Mouse (Mus musculus): Measurements from ENCODE around the gene Mier3. TPM values are rescaled to one million over a fixed set of nuclear protein-coding genes. Genes with fewer than 3 reads are reported as not detected.

Mier3 gene
- 11.7 and 14.0 TPM in 2 replicates for polyA plus RNA-seq (2015; fragmentation: Nextera tagmentation; extraction: Ambion mirVana)

DNA sequence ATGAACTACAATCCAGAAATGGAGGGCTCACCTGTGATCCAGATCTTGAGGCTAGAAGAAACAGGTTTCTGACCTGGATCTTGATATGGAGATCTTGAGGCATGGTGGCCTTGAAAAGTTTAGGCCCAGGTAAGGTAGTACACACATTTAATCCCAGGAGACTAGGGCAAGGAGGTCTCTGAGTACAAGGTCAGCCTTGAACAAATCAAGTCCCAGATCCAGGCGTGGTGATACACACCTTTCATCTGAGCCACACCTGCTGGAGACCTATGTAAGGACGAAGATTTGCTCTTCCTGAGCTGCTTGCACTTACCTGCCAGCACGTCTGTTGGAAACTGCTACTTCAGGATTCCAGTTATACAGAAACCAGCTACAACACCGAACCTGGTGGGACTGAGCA, at the start of gene Mier3:
TSS of gene Mier3 (plus strand) at position 301 of the 400 bp plus-strand sequence.
- Histone ChIP-seq H3K9ac (ENCODE audit: low read length) (no peak within 1 kb of the TSS), H3K27ac (ENCODE audit: low read length) (no peak within 1 kb of the TSS), H3K4me3 (ENCODE audit: low read length) (no peak within 1 kb of the TSS), H3K4me2 (ENCODE audit: low read depth, low read length) (no peak within 1 kb of the TSS), H3K36me3 (ENCODE audit: control insufficient read depth, insufficient read depth) (no peaks in the 10 kb centered on the region), H3K27me3 (ENCODE audit: control insufficient read depth, insufficient read depth, low read length) (no peaks in the 10 kb centered on the region), H3K9me3 (replicated peaks; ENCODE audit: control insufficient read depth, low read length) (peaks cover under 1% of the 10 kb centered on the region; the same call in 1 of the 2 replicates), H3K4me1 (ENCODE audit: control insufficient read depth, insufficient read depth, low read length) (peaks cover 6% of the 10 kb centered on the region; the same call in 1 of the 2 replicates)
- WGBS = 81% methylated on average over 4 of the region's 4 CpGs
- ATAC-seq (replicated peaks; ENCODE audit: extremely low read depth, insufficient read depth, low FRiP score) = no peak

GRCm38 (mm10) chr13:111634163-111635160, 46.3 kb upstream of the Mier3 start:
- no peak overlapping the region for H3K4me2 ChIP-seq (ENCODE audit: low read depth, low read length)
- H3K4me3 ChIP-seq (ENCODE audit: low read length) = no peak overlapping the region
- no peaks in the 10 kb centered on the region for H3K27me3 ChIP-seq (ENCODE audit: control insufficient read depth, insufficient read depth, low read length)
- H3K36me3 ChIP-seq (ENCODE audit: control insufficient read depth, insufficient read depth) = no peaks in the 10 kb centered on the region
- H3K27ac ChIP-seq (ENCODE audit: low read length) = no peak overlapping the region
- 0 out of 2 replicates have a peak, but pooled peaks have one; percentile 41 for ATAC-seq (replicated peaks; ENCODE audit: extremely low read depth, insufficient read depth, low FRiP score)
- WGBS = 73% methylated on average over 16 of the region's 16 CpGs
- H3K4me1 ChIP-seq (ENCODE audit: control insufficient read depth, insufficient read depth, low read length) = no peaks in the 10 kb centered on the region
- no peak overlapping the region for H3K9ac ChIP-seq (ENCODE audit: low read length)
- no peaks in the 10 kb centered on the region for H3K9me3 ChIP-seq (replicated peaks; ENCODE audit: control insufficient read depth, low read length)

DNA sequence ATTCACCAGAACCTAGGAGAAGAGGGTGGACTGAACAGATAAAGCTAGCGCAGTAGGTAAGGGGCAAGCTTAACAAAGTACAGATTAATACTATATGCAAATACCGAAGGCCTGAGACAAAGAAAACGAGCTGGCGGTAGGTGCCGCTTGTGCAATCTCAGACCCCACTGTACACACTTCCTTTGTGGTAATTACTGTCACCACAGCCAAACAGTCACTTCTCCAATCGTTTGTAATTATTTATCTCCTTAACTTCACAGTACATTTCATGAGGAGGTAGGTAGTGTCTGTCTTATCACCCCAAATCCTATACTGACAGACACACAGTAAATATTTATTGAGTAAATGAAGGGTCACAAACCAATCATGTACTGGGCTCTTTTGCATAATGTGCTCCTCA, 40.5 kb upstream of the Mier3 start:
- Histone ChIP-seq H3K9me3 (replicated peaks; ENCODE audit: control insufficient read depth, low read length) (no peaks in the 10 kb centered on the region), H3K27me3 (ENCODE audit: control insufficient read depth, insufficient read depth, low read length) (no peaks in the 10 kb centered on the region), H3K4me1 (ENCODE audit: control insufficient read depth, insufficient read depth, low read length) (no peaks in the 10 kb centered on the region), H3K27ac (ENCODE audit: low read length) (no peak overlapping the region), H3K4me2 (ENCODE audit: low read depth, low read length) (no peak overlapping the region), H3K36me3 (ENCODE audit: control insufficient read depth, insufficient read depth) (no peaks in the 10 kb centered on the region), H3K4me3 (ENCODE audit: low read length) (no peak overlapping the region), H3K9ac (ENCODE audit: low read length) (no peak overlapping the region)
- no peak for ATAC-seq (replicated peaks; ENCODE audit: extremely low read depth, insufficient read depth, low FRiP score)
- 75% methylated on average over 6 of the region's 6 CpGs for WGBS

- no peak overlapping the region for H3K4me3 ChIP-seq (ENCODE audit: low read length)
- no peaks in the 10 kb centered on the region for H3K27me3 ChIP-seq (ENCODE audit: control insufficient read depth, insufficient read depth, low read length)
- H3K9ac ChIP-seq (ENCODE audit: low read length) = no peak overlapping the region
- no peaks in the 10 kb centered on the region for H3K4me1 ChIP-seq (ENCODE audit: control insufficient read depth, insufficient read depth, low read length)
- H3K27ac ChIP-seq (ENCODE audit: low read length) = no peak overlapping the region
- H3K4me2 ChIP-seq (ENCODE audit: low read depth, low read length) = no peak overlapping the region
- no peaks in the 10 kb centered on the region for H3K9me3 ChIP-seq (replicated peaks; ENCODE audit: control insufficient read depth, low read length)
- 56% methylated on average over 2 of the region's 2 CpGs for WGBS
- ATAC-seq (replicated peaks; ENCODE audit: extremely low read depth, insufficient read depth, low FRiP score) = no peak
- no peaks in the 10 kb centered on the region for H3K36me3 ChIP-seq (ENCODE audit: control insufficient read depth, insufficient read depth)
These were observed 37.1 kb upstream of the Mier3 start for GRCm38 (mm10) chr13:111643636-111644035.

DNA sequence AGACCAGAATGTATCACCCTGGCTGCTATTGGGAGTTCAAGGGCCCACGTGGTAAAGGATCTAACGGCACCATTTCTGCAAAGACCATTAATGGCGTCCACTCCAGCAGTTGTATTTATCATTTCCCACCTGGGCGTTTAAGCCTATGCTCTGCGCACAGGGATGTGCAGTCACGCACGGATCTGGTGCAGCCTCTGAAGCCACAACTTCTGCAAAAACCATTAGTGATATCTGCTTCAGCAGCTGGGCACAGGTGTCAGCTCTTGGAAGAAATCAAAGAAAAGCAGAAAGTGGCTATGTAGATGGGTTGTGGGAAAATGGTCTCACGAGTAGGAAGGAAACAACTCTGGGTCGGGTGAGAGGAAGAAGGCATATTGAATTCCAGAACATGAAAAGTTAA, 34.6 kb upstream of the Mier3 start:
- Histone ChIP-seq H3K4me3 (ENCODE audit: low read length) (no peak overlapping the region), H3K27me3 (ENCODE audit: control insufficient read depth, insufficient read depth, low read length) (no peaks in the 10 kb centered on the region), H3K9me3 (replicated peaks; ENCODE audit: control insufficient read depth, low read length) (no peaks in the 10 kb centered on the region), H3K9ac (ENCODE audit: low read length) (no peak overlapping the region), H3K27ac (ENCODE audit: low read length) (no peak overlapping the region), H3K36me3 (ENCODE audit: control insufficient read depth, insufficient read depth) (no peaks in the 10 kb centered on the region), H3K4me1 (ENCODE audit: control insufficient read depth, insufficient read depth, low read length) (no peaks in the 10 kb centered on the region), H3K4me2 (ENCODE audit: low read depth, low read length) (no peak overlapping the region)
- ATAC-seq (replicated peaks; ENCODE audit: extremely low read depth, insufficient read depth, low FRiP score) = no peak
- WGBS = 79% methylated on average over 9 of the region's 9 CpGs

DNA sequence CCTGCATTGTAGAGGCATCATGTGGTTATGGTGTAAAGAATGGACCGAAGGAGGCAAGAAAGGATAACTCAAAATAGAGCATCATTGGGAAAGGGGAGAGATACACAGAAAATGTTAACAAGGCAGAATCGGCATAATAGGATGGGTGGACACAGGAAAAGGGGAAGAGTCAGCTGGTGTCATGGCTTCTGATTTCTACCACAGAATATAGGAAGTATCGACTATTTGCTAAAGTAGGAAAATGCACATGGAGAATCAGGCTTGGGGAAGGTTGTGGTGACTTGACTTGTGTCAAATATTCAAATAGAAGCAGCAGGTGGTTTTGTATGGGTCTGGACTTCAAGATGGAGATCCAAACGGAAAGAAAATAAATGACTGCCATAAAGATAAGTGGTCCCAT, 33.5 kb upstream of the Mier3 start:
- no peak for ATAC-seq (replicated peaks; ENCODE audit: extremely low read depth, insufficient read depth, low FRiP score)
- no peak overlapping the region for H3K4me3 ChIP-seq (ENCODE audit: low read length)

DNA sequence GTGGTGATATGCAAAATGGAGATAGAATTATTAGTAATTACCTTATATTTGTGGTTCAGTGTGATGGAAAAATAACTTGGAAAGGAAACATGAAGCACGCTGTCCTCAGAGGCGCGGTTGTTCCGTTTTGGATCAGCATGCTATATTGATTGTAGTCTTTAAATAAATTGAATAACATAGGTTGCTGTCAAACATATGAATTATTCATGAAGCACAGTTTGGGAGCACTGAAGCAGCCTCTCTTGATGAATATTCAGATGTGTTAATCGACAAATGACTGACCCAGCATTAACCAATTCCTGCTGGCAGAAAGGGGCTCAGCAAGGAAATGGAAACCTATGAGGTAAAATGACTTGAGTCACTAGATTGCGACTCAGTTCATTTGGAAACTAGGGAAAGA, 29.8 kb upstream of the Mier3 start:
- Histone ChIP-seq H3K4me3 (ENCODE audit: low read length) (no peak overlapping the region), H3K4me2 (ENCODE audit: low read depth, low read length) (no peak overlapping the region), H3K27me3 (ENCODE audit: control insufficient read depth, insufficient read depth, low read length) (no peaks in the 10 kb centered on the region), H3K9ac (ENCODE audit: low read length) (no peak overlapping the region), H3K9me3 (replicated peaks; ENCODE audit: control insufficient read depth, low read length) (no peaks in the 10 kb centered on the region), H3K27ac (ENCODE audit: low read length) (no peak overlapping the region), H3K36me3 (ENCODE audit: control insufficient read depth, insufficient read depth) (no peaks in the 10 kb centered on the region), H3K4me1 (ENCODE audit: control insufficient read depth, insufficient read depth, low read length) (no peaks in the 10 kb centered on the region)
- ATAC-seq (replicated peaks; ENCODE audit: extremely low read depth, insufficient read depth, low FRiP score) = no peak
- 80% methylated on average over 6 of the region's 6 CpGs for WGBS

More for the DNA sequence above, 33.5 kb upstream of the Mier3 start:
- Histone ChIP-seq H3K9ac (ENCODE audit: low read length) (no peak overlapping the region), H3K36me3 (ENCODE audit: control insufficient read depth, insufficient read depth) (no peaks in the 10 kb centered on the region), H3K27ac (ENCODE audit: low read length) (no peak overlapping the region), H3K4me1 (ENCODE audit: control insufficient read depth, insufficient read depth, low read length) (no peaks in the 10 kb centered on the region), H3K4me2 (ENCODE audit: low read depth, low read length) (no peak overlapping the region), H3K9me3 (replicated peaks; ENCODE audit: control insufficient read depth, low read length) (no peaks in the 10 kb centered on the region), H3K27me3 (ENCODE audit: control insufficient read depth, insufficient read depth, low read length) (no peaks in the 10 kb centered on the region)
- WGBS = 80% methylated on average over 4 of the region's 4 CpGs

DNA sequence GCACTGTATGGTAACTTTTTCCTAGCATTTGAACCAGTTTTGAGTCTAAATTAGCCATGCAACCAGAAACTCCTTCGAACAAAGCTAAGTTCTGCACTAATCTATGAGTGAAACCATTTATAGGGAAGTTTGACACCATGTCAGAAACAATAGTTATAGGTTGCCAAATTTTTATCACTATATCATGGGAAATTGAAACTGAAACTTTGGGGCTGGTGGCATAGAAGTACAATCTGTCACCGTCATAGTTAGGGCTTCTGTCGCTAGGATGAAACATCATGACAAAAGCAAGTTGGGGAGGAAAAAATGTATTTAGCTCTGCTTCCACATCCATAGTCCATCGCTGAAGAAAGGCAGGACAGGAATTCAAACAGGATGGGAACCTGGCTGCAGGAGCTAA, 25.5 kb upstream of the Mier3 start:
- H3K9ac ChIP-seq (ENCODE audit: low read length) = no peak overlapping the region
- 83% methylated on average over 4 of the region's 4 CpGs for WGBS
- no peaks in the 10 kb centered on the region for H3K36me3 ChIP-seq (ENCODE audit: control insufficient read depth, insufficient read depth)
- no peaks in the 10 kb centered on the region for H3K9me3 ChIP-seq (replicated peaks; ENCODE audit: control insufficient read depth, low read length)
- H3K27me3 ChIP-seq (ENCODE audit: control insufficient read depth, insufficient read depth, low read length) = no peaks in the 10 kb centered on the region
- no peak for ATAC-seq (replicated peaks; ENCODE audit: extremely low read depth, insufficient read depth, low FRiP score)
- H3K27ac ChIP-seq (ENCODE audit: low read length) = no peak overlapping the region
- no peak overlapping the region for H3K4me3 ChIP-seq (ENCODE audit: low read length)
- no peak overlapping the region for H3K4me2 ChIP-seq (ENCODE audit: low read depth, low read length)
- H3K4me1 ChIP-seq (ENCODE audit: control insufficient read depth, insufficient read depth, low read length) = no peaks in the 10 kb centered on the region

GRCm38 (mm10) chr13:111655856-111656255, 24.9 kb upstream of the Mier3 start:
- no peaks in the 10 kb centered on the region for H3K4me1 ChIP-seq (ENCODE audit: control insufficient read depth, insufficient read depth, low read length)
- no peaks in the 10 kb centered on the region for H3K36me3 ChIP-seq (ENCODE audit: control insufficient read depth, insufficient read depth)
- 57% methylated on average over 2 of the region's 2 CpGs for WGBS
- ATAC-seq (replicated peaks; ENCODE audit: extremely low read depth, insufficient read depth, low FRiP score) = no peak
- no peaks in the 10 kb centered on the region for H3K27me3 ChIP-seq (ENCODE audit: control insufficient read depth, insufficient read depth, low read length)
- H3K9ac ChIP-seq (ENCODE audit: low read length) = no peak overlapping the region
- no peak overlapping the region for H3K27ac ChIP-seq (ENCODE audit: low read length)
- H3K9me3 ChIP-seq (replicated peaks; ENCODE audit: control insufficient read depth, low read length) = no peaks in the 10 kb centered on the region
- H3K4me3 ChIP-seq (ENCODE audit: low read length) = no peak overlapping the region
- no peak overlapping the region for H3K4me2 ChIP-seq (ENCODE audit: low read depth, low read length)
